Mouse (Mus musculus) left cerebral cortex, adult 11 months (tissue): ENCODE measurements at regions not wholly inside any gene's neighbourhood (a gene's known extent, or its start where the extent isn't known, plus 50 kb on each side); places are given as distances from the start of the nearest gene placed in this dataset.
A peak's percentile ranks its signal among the peaks of the same experiment; 100 is the strongest.

ENCODE experiments used
- DNase-seq: peaks from one replicate; pipeline ENCODE4 v3.0.0; 2022; ENCODE audit warnings: low spot score

GRCm38 (mm10) chrX:44432251-44432650, 64.1 kb upstream of the Dcaf12l2 start:
- DNase-seq: peak; percentile 0
